Mouse (Mus musculus): ENCODE results near the gene Tbx6. TPM values are rescaled to one million over a fixed set of nuclear protein-coding genes. Genes with fewer than 3 reads are reported as not detected.

Tbx6 gene
- polyA plus RNA-seq, 1 experiment, result 1.1 TPM

DNA sequence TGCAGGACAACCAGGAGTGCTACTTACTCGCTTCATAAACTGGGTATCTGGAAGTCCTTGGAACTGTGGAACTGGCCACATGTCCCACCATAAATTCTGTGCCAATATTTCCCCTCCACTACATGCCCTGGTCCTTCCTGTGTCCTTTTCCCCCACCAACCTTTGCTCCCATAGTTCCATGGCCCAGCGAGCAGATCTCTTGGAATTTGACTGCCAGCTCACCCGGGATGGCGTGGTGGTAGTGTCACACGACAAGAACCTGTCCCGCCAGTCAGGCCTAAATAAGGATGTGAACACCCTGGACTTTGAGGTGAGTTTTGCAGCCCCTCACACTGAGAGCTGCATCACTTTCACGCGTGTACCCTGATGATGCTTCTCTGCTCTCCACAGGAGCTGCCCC is 14.3 kb upstream of the Tbx6 start:
- Histone ChIP-seq H3K36me3 (ENCODE audit: control insufficient read depth, insufficient read depth, low read length) (no peaks in the 10 kb centered on the region), H3K27ac (ENCODE audit: control insufficient read depth, insufficient read depth, low read depth, low read length) (no peak overlapping the region), H3K4me1 (ENCODE audit: control insufficient read depth, insufficient read depth, low read length) (no peaks in the 10 kb centered on the region; the same call in 1 of the 2 replicates), H3K27me3 (ENCODE audit: control insufficient read depth, insufficient read depth, low read length) (no peaks in the 10 kb centered on the region), H3K4me3 (ENCODE audit: control insufficient read depth, low read depth, low read length) (no peak overlapping the region)
- TF ChIP-seq POLR2A (IDR thresholded peaks at IDR 0.05; ENCODE audit: control insufficient read depth, low read depth, low read length), result no peak

GRCm38 (mm10) chr7:126770784-126771183 is 10.5 kb upstream of the Tbx6 start:
- Histone ChIP-seq H3K27ac (ENCODE audit: control insufficient read depth, insufficient read depth, low read depth, low read length) (no peak overlapping the region), H3K4me3 (ENCODE audit: control insufficient read depth, low read depth, low read length) (no peak overlapping the region), H3K36me3 (ENCODE audit: control insufficient read depth, insufficient read depth, low read length) (no peaks in the 10 kb centered on the region), H3K4me1 (ENCODE audit: control insufficient read depth, insufficient read depth, low read length) (peaks cover 2% of the 10 kb centered on the region; the same call in 1 of the 2 replicates), H3K27me3 (ENCODE audit: control insufficient read depth, insufficient read depth, low read length) (no peaks in the 10 kb centered on the region)
- TF ChIP-seq POLR2A (IDR thresholded peaks at IDR 0.05; ENCODE audit: control insufficient read depth, low read depth, low read length), result no peak
- no peak for TF ChIP-seq CTCF (IDR thresholded peaks at IDR 0.05; ENCODE audit: control insufficient read depth, insufficient read depth, insufficient replicate concordance, low read depth, low read length)

- TF ChIP-seq CTCF (IDR thresholded peaks at IDR 0.05; ENCODE audit: control insufficient read depth, insufficient read depth, insufficient replicate concordance, low read depth, low read length), result no peak
- TF ChIP-seq POLR2A (IDR thresholded peaks at IDR 0.05; ENCODE audit: control insufficient read depth, low read depth, low read length), result no peak
- Histone ChIP-seq H3K36me3 (ENCODE audit: control insufficient read depth, insufficient read depth, low read length) (no peaks in the 10 kb centered on the region), H3K27me3 (ENCODE audit: control insufficient read depth, insufficient read depth, low read length) (no peaks in the 10 kb centered on the region), H3K27ac (ENCODE audit: control insufficient read depth, insufficient read depth, low read depth, low read length) (no peak overlapping the region), H3K4me3 (ENCODE audit: control insufficient read depth, low read depth, low read length) (no peak overlapping the region), H3K4me1 (ENCODE audit: control insufficient read depth, insufficient read depth, low read length) (peaks cover 15% of the 10 kb centered on the region)
Measured at GRCm38 (mm10) chr7:126773351-126773750, 7.9 kb upstream of the Tbx6 start.

GRCm38 (mm10) chr7:126774463-126774862 is 6.8 kb upstream of the Tbx6 start:
- Histone ChIP-seq H3K36me3 (ENCODE audit: control insufficient read depth, insufficient read depth, low read length) (no peaks in the 10 kb centered on the region), H3K4me3 (ENCODE audit: control insufficient read depth, low read depth, low read length) (no peak overlapping the region), H3K27me3 (ENCODE audit: control insufficient read depth, insufficient read depth, low read length) (no peaks in the 10 kb centered on the region), H3K27ac (ENCODE audit: control insufficient read depth, insufficient read depth, low read depth, low read length) (no peak overlapping the region), H3K4me1 (ENCODE audit: control insufficient read depth, insufficient read depth, low read length) (peaks cover 15% of the 10 kb centered on the region)
- TF ChIP-seq CTCF (IDR thresholded peaks at IDR 0.05; ENCODE audit: control insufficient read depth, insufficient read depth, insufficient replicate concordance, low read depth, low read length), result no peak
- no peak for TF ChIP-seq POLR2A (IDR thresholded peaks at IDR 0.05; ENCODE audit: control insufficient read depth, low read depth, low read length)

DNA sequence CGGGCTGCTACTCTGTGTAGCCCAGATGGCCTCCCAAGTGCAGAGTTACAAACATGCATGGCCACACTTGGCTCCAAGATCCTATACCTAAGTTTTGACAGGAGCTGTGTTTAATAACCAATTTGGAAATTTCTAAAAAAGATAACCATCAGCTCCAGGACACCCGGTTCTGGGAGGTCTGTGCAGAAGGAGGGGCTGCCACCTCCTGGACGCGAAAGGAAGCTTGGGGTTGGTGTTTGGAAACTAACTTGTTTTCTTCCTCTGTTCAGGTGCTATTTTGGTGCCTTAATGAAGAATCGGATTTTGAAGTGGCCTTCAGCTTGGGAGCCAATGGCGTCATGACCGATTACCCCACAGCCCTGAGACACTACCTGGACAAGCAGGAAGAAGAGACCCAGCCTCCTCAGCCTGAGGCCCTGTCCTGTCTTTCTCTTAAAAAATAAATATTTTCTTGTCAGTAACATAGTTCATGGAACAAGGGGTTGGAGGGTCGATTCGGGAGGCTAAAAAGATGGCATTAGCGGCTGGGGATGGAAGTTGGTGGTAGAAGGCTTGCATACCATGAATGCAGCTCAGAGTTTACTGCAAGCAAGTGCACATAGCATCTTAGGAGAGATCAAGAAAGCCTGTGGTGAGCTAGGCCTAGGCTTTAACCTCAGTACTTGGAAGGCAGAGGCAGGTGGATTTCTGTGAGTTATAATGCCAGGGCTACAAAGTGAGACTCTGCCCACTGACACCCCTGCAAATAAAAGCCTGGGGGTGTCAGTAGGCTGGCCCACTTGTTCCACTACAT is 5.9 kb upstream of the Tbx6 start:
- no peak for TF ChIP-seq CTCF (IDR thresholded peaks at IDR 0.05; ENCODE audit: control insufficient read depth, insufficient read depth, insufficient replicate concordance, low read depth, low read length)
- no peak for TF ChIP-seq POLR2A (IDR thresholded peaks at IDR 0.05; ENCODE audit: control insufficient read depth, low read depth, low read length)
- Histone ChIP-seq H3K36me3 (ENCODE audit: control insufficient read depth, insufficient read depth, low read length) (no peaks in the 10 kb centered on the region), H3K27me3 (ENCODE audit: control insufficient read depth, insufficient read depth, low read length) (no peaks in the 10 kb centered on the region), H3K4me3 (ENCODE audit: control insufficient read depth, low read depth, low read length) (no peak overlapping the region), H3K4me1 (ENCODE audit: control insufficient read depth, insufficient read depth, low read length) (peaks cover 19% of the 10 kb centered on the region), H3K27ac (ENCODE audit: control insufficient read depth, insufficient read depth, low read depth, low read length) (no peak overlapping the region)

GRCm38 (mm10) chr7:126775978-126776234 is 5.4 kb upstream of the Tbx6 start:
- H3K36me3 ChIP-seq (ENCODE audit: control insufficient read depth, insufficient read depth, low read length), result no peaks in the 10 kb centered on the region
- no peak overlapping the region for H3K27ac ChIP-seq (ENCODE audit: control insufficient read depth, insufficient read depth, low read depth, low read length)
- H3K4me1 ChIP-seq (ENCODE audit: control insufficient read depth, insufficient read depth, low read length), result peaks cover 19% of the 10 kb centered on the region
- no peak overlapping the region for H3K4me3 ChIP-seq (ENCODE audit: control insufficient read depth, low read depth, low read length)
- no peaks in the 10 kb centered on the region for H3K27me3 ChIP-seq (ENCODE audit: control insufficient read depth, insufficient read depth, low read length)
- TF ChIP-seq CTCF (IDR thresholded peaks at IDR 0.05; ENCODE audit: control insufficient read depth, insufficient read depth, insufficient replicate concordance, low read depth, low read length) (no peak), POLR2A (IDR thresholded peaks at IDR 0.05; ENCODE audit: control insufficient read depth, low read depth, low read length) (no peak)

- TF ChIP-seq CTCF (IDR thresholded peaks at IDR 0.05; ENCODE audit: control insufficient read depth, insufficient read depth, insufficient replicate concordance, low read depth, low read length) (0 out of 2 replicates have a peak, but pooled peaks have one; percentile 4), POLR2A (IDR thresholded peaks at IDR 0.05; ENCODE audit: control insufficient read depth, low read depth, low read length) (peak; percentile 66)
Measured at GRCm38 (mm10) chr7:126776598-126777057, 4.7 kb upstream of the Tbx6 start, which contains the start of gene Ypel3. Gene Ypel3, plus strand, starts transcription at chr7:126776955.

More at GRCm38 (mm10) chr7:126776598-126777057, 4.7 kb upstream of the Tbx6 start, which contains the start of gene Ypel3:
- Histone ChIP-seq H3K4me1 (ENCODE audit: control insufficient read depth, insufficient read depth, low read length) (peaks cover 23% of the 10 kb centered on the region), H3K4me3 (ENCODE audit: control insufficient read depth, low read depth, low read length) (peak within 1 kb of the TSS; percentile 83), H3K36me3 (ENCODE audit: control insufficient read depth, insufficient read depth, low read length) (no peaks in the 10 kb centered on the region), H3K27ac (ENCODE audit: control insufficient read depth, insufficient read depth, low read depth, low read length) (peak within 1 kb of the TSS; percentile 33; the same call in 1 of the 2 replicates), H3K27me3 (ENCODE audit: control insufficient read depth, insufficient read depth, low read length) (no peaks in the 10 kb centered on the region)
